Mouse (Mus musculus) megakaryocyte, embryonic 14.5 days (primary cell): ENCODE measurements at regions not wholly inside any gene's neighbourhood (a gene's known extent, or its start where the extent isn't known, plus 50 kb on each side); places are given as distances from the start of the nearest gene placed in this dataset.
"Not testable (repeated sequence)": the region's sequence is repeated elsewhere in the genome, so short reads cannot be mapped to it uniquely, and the experiment has no call there.

Experiments
- H3K27me3 ChIP-seq: replicated peaks from 2 replicates; pipeline ENCODE3; 2012; ENCODE audit warnings: inconsistent platforms
- H3K36me3 ChIP-seq: replicated peaks from 2 replicates; pipeline ENCODE3; 2012; ENCODE audit warnings: low read length, inconsistent platforms, mixed read lengths
- H3K4me1 ChIP-seq: 2 replicates; pipeline ENCODE4 v1.6.1; 2012; ENCODE audit warnings: inconsistent platforms
- H3K4me3 ChIP-seq: replicated peaks from 2 replicates; pipeline ENCODE3; 2012; ENCODE audit warnings: moderate library complexity, mild to moderate bottlenecking, inconsistent platforms
- H3K9me3 ChIP-seq: 2 replicates; pipeline ENCODE4 v1.6.1; 2012; ENCODE audit warnings: inconsistent platforms
- FLI1 ChIP-seq: IDR thresholded peaks from 2 replicates; pipeline ENCODE4 v1.6.1; 2012; ENCODE audit warnings: low read length, inconsistent platforms, mixed read lengths
- GATA1 ChIP-seq: IDR thresholded peaks from 3 replicates; pipeline ENCODE4 v1.6.1; 2012; ENCODE audit warnings: mixed read lengths, low read length, inconsistent platforms, borderline replicate concordance

GRCm38 (mm10) chr12:9752079-9752450 lies 182.1 kb downstream of the Osr1 start:
- Histone ChIP-seq H3K27me3 (no peaks in the 10 kb centered on the region), H3K4me3 (no peak overlapping the region), H3K36me3 (no peaks in the 10 kb centered on the region), H3K9me3 (no peaks in the 10 kb centered on the region), H3K4me1 (no peaks in the 10 kb centered on the region)
- TF ChIP-seq GATA1: no peak
- TF ChIP-seq FLI1: no peak

GRCm38 (mm10) chr12:9756411-9756810 lies 186.5 kb downstream of the Osr1 start:
- Histone ChIP-seq H3K27me3 (no peaks in the 10 kb centered on the region), H3K9me3 (no peaks in the 10 kb centered on the region), H3K4me3 (no peak overlapping the region), H3K36me3 (no peaks in the 10 kb centered on the region), H3K4me1 (no peaks in the 10 kb centered on the region)
- TF ChIP-seq FLI1: no peak
- TF ChIP-seq GATA1: no peak

GRCm38 (mm10) chr12:9760818-9761217 lies 190.9 kb downstream of the Osr1 start:
- Histone ChIP-seq H3K4me1 (no peaks in the 10 kb centered on the region), H3K36me3 (no peaks in the 10 kb centered on the region), H3K4me3 (no peak overlapping the region), H3K9me3 (no peaks in the 10 kb centered on the region), H3K27me3 (no peaks in the 10 kb centered on the region)
- no peak for TF ChIP-seq GATA1
- no peak for TF ChIP-seq FLI1

GRCm38 (mm10) chr12:9762291-9762811 lies 192.4 kb downstream of the Osr1 start:
- H3K9me3 ChIP-seq, H3K4me3 ChIP-seq, H3K36me3 ChIP-seq, H3K4me1 ChIP-seq, H3K27me3 ChIP-seq: not testable (repeated sequence)

- H3K4me3 ChIP-seq: no peak overlapping the region
- H3K36me3 ChIP-seq: no peaks in the 10 kb centered on the region
- no peaks in the 10 kb centered on the region for H3K27me3 ChIP-seq
- no peaks in the 10 kb centered on the region for H3K9me3 ChIP-seq
- no peaks in the 10 kb centered on the region for H3K4me1 ChIP-seq
- TF ChIP-seq GATA1: no peak
- TF ChIP-seq FLI1: no peak
These were observed 192.9 kb downstream of the Osr1 start for GRCm38 (mm10) chr12:9762842-9763241.

- Histone ChIP-seq H3K4me1 (no peaks in the 10 kb centered on the region), H3K9me3 (0 out of 2 replicates have a peak, but pooled peaks cover 2% of the 10 kb centered on the region), H3K27me3 (no peaks in the 10 kb centered on the region), H3K36me3 (no peaks in the 10 kb centered on the region), H3K4me3 (no peak overlapping the region)
- TF ChIP-seq FLI1 (no peak), GATA1 (no peak)
These were observed 201.0 kb downstream of the Osr1 start for GRCm38 (mm10) chr12:9770908-9771307.

GRCm38 (mm10) chr12:9772875-9773274 lies 203.0 kb downstream of the Osr1 start:
- Histone ChIP-seq H3K9me3 (0 out of 2 replicates have a peak, but pooled peaks cover 2% of the 10 kb centered on the region), H3K36me3 (no peaks in the 10 kb centered on the region), H3K4me1 (no peaks in the 10 kb centered on the region), H3K4me3 (no peak overlapping the region), H3K27me3 (no peaks in the 10 kb centered on the region)
- no peak for TF ChIP-seq GATA1
- no peak for TF ChIP-seq FLI1

GRCm38 (mm10) chr12:9802284-9802683 lies 232.4 kb downstream of the Osr1 start:
- no peaks in the 10 kb centered on the region for H3K9me3 ChIP-seq
- TF ChIP-seq FLI1: no peak
- TF ChIP-seq GATA1: no peak
- no peaks in the 10 kb centered on the region for H3K27me3 ChIP-seq
- H3K4me1 ChIP-seq: no peaks in the 10 kb centered on the region
- H3K4me3 ChIP-seq: no peak overlapping the region
- no peaks in the 10 kb centered on the region for H3K36me3 ChIP-seq

GRCm38 (mm10) chr12:9807406-9807805 lies 237.5 kb downstream of the Osr1 start:
- Histone ChIP-seq H3K9me3 (no peaks in the 10 kb centered on the region), H3K27me3 (no peaks in the 10 kb centered on the region), H3K36me3 (no peaks in the 10 kb centered on the region), H3K4me1 (no peaks in the 10 kb centered on the region), H3K4me3 (no peak overlapping the region)
- TF ChIP-seq FLI1 (no peak), GATA1 (no peak)

- Histone ChIP-seq H3K36me3 (no peaks in the 10 kb centered on the region), H3K9me3 (peaks cover 7% of the 10 kb centered on the region; the same call in 1 of the 2 replicates), H3K27me3 (no peaks in the 10 kb centered on the region), H3K4me1 (no peaks in the 10 kb centered on the region), H3K4me3 (peak overlapping the region; percentile 38)
- TF ChIP-seq GATA1: no peak
These were observed 263.4 kb downstream of the Osr1 start for GRCm38 (mm10) chr12:9833273-9833672.
